Mouse (Mus musculus) ES-E14 (cell line): ENCODE results near the gene Ptprt. TPM values are rescaled to one million over a fixed set of nuclear protein-coding genes. Genes with fewer than 3 reads are reported as not detected.

Source experiments
- DNase-seq: peaks from one replicate; pipeline ENCODE4 v3.0.0-alpha.2; 2013; ENCODE audit warnings: low read depth, low spot score
- H3K27ac ChIP-seq: 2 replicates; pipeline ENCODE4 v1.5.1; 2012; ENCODE audit warnings: low read depth, mild to moderate bottlenecking, low read length, moderate library complexity, mixed read lengths; ENCODE audit not compliant: poor library complexity, insufficient read depth, severe bottlenecking
- H3K36me3 ChIP-seq: 2 replicates; pipeline ENCODE4 v1.6.1; 2012; ENCODE audit warnings: mild to moderate bottlenecking, low read length, moderate library complexity, mixed read lengths; ENCODE audit not compliant: control insufficient read depth, poor library complexity, insufficient read depth, severe bottlenecking
- H3K4me1 ChIP-seq, 2 experiments: fragments of 150-350 bp in 1 of 2; sonication (generic) in 1 of 2; 2 replicates each; pipeline ENCODE4 v1.6.1; 2012; ENCODE audit warnings: low read length in 2 of 2, mild to moderate bottlenecking in 1 of 2, mixed read lengths in 1 of 2; ENCODE audit not compliant: control insufficient read depth in 2 of 2, insufficient read depth in 2 of 2, poor library complexity in 1 of 2
- H3K4me3 ChIP-seq, 2 experiments: fragments of 150-350 bp in 1 of 2; sonication (generic) in 1 of 2; 2 replicates each; pipeline ENCODE4 v1.5.1; 2012; ENCODE audit warnings: low read length in 2 of 2, low read depth in 1 of 2, mild to moderate bottlenecking in 1 of 2, mixed read lengths in 1 of 2; ENCODE audit not compliant: insufficient read depth in 1 of 2, poor library complexity in 1 of 2, severe bottlenecking in 1 of 2
- H3K9ac ChIP-seq: 2 replicates; pipeline ENCODE4 v1.6.1; 2012; ENCODE audit warnings: low read depth, mild to moderate bottlenecking, low read length, mixed read lengths; ENCODE audit not compliant: poor library complexity, insufficient read depth, severe bottlenecking
- H3K9me3 ChIP-seq: fragments of 150-350 bp; sonication (generic); 2 replicates; pipeline ENCODE4 v1.6.1; 2012; ENCODE audit warnings: low read depth, mild to moderate bottlenecking, low read length; ENCODE audit not compliant: control insufficient read depth, insufficient read depth
- CHD2 ChIP-seq: IDR thresholded peaks from 2 replicates; pipeline ENCODE4 v1.6.1; 2014; ENCODE audit warnings: mild to moderate bottlenecking, low read depth, low read length, inconsistent platforms
- HCFC1 ChIP-seq: IDR thresholded peaks from 2 replicates; pipeline ENCODE4 v1.6.1; 2012; ENCODE audit warnings: low read length, inconsistent platforms, borderline replicate concordance; ENCODE audit not compliant: insufficient read depth
- MAFK ChIP-seq: IDR thresholded peaks from 2 replicates; pipeline ENCODE4 v1.6.1; 2014; ENCODE audit warnings: mild to moderate bottlenecking, low read depth, low read length, inconsistent platforms; ENCODE audit not compliant: insufficient read depth
- ZC3H11A ChIP-seq: IDR thresholded peaks from 2 replicates; pipeline ENCODE4 v1.6.1; 2012; ENCODE audit warnings: low read depth, mild to moderate bottlenecking, inconsistent platforms, low read length, borderline replicate concordance
- ZNF384 ChIP-seq: IDR thresholded peaks from 2 replicates; pipeline ENCODE4 v1.6.1; 2012; ENCODE audit warnings: low read depth, low read length, inconsistent platforms
- in situ Hi-C, 2 experiments: fragments of 600-800 bp; cut with MboI; formaldehyde crosslinking; loops; one replicate each; pipeline ENCODE4 v1.15.1; 2025; ENCODE audit warnings: low sequenced_read_pairs in 2 of 2, inconsistent platforms in 1 of 2; ENCODE audit not compliant: unreplicated experiment in 2 of 2
- total RNA-seq: library from RNA; depleted of rRNA; stranded (reverse); fragments of 300-350 nt; gene quantifications from 2 replicates; pipeline ENCODE4 v1.2.3, GENCODE M21; 2012

Ptprt gene
- total RNA-seq, 1 experiment: 0.40 TPM

DNA sequence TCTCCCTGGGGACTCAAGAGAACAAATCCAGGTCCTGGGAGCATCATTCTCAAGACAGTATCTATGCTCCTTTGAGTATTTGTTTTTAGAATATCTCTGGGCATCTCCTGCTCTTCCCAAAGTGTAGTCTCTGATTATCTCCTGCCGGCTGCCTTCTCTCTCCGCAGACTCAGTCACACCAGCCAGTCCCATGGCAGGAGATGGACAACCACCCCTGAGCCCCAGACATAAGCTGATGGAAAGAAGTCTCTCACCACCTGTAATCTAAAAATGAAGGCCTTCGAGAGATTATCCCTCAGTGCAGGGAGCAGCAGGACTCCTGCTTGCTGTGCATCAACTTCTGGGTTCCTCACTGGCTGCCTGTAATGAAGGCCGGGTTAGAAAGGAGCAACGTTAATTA is 151.9 kb downstream of the Ptprt start:
- DNase-seq: no peak

DNA sequence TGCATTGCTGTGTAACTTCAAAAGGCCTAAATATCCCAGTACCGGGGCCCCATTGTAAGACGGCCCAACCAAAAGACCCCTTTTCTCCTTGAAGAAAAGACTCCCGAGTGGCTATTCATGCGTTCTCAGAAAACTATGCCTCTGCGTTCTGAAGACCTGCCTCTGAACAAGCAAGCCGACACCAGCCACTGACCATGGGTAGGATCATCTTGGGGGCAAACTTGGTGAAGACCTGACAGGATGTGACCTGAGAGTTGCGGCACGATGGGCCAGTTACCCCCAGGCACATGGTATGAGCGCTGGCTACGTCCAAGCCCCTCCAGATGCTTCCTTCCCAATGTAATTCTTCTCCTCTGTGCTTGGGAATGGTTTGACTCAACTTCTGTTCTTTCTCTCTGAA is 153.3 kb downstream of the Ptprt start:
- H3K9ac ChIP-seq: no peak overlapping the region
- no peak overlapping the region for H3K27ac ChIP-seq
- DNase-seq: no peak
- no peaks in the 10 kb centered on the region for H3K36me3 ChIP-seq
- in situ Hi-C loops: no loop called here
- H3K9me3 ChIP-seq: no peaks in the 10 kb centered on the region
- no peak for TF ChIP-seq MAFK
- H3K4me1 ChIP-seq: no peaks in the 10 kb centered on the region
- no peak overlapping the region for H3K4me3 ChIP-seq

More for the DNA sequence above, 151.9 kb downstream of the Ptprt start:
- no peak for TF ChIP-seq ZC3H11A
- TF ChIP-seq HCFC1: no peak
- no peak for TF ChIP-seq MAFK
- no peak for TF ChIP-seq CHD2
- no peak for TF ChIP-seq ZNF384
- in situ Hi-C loops: no loop called here
- Histone ChIP-seq H3K27ac (no peak overlapping the region), H3K9ac (no peak overlapping the region), H3K36me3 (no peaks in the 10 kb centered on the region), H3K9me3 (no peaks in the 10 kb centered on the region), H3K4me3 (no peak overlapping the region), H3K4me1 (no peaks in the 10 kb centered on the region)

- no peak for TF ChIP-seq HCFC1
- TF ChIP-seq MAFK: no peak
- TF ChIP-seq ZNF384: no peak
- no peak for TF ChIP-seq CHD2
- no peak for TF ChIP-seq ZC3H11A
- Histone ChIP-seq H3K4me3 (no peak overlapping the region), H3K4me1 (no peaks in the 10 kb centered on the region), H3K27ac (no peak overlapping the region), H3K9ac (no peak overlapping the region), H3K9me3 (no peaks in the 10 kb centered on the region), H3K36me3 (no peaks in the 10 kb centered on the region)
- in situ Hi-C loops: no loop called here
- DNase-seq: no peak
Measured at GRCm38 (mm10) chr2:162504850-162505249, 156.1 kb downstream of the Ptprt start.

- DNase-seq: no peak
- Histone ChIP-seq H3K36me3 (no peaks in the 10 kb centered on the region), H3K9me3 (no peaks in the 10 kb centered on the region), H3K4me1 (no peaks in the 10 kb centered on the region), H3K27ac (no peak overlapping the region), H3K9ac (no peak overlapping the region), H3K4me3 (no peak overlapping the region)
- TF ChIP-seq ZNF384: no peak
- no peak for TF ChIP-seq MAFK
- no peak for TF ChIP-seq HCFC1
- TF ChIP-seq CHD2: no peak
- TF ChIP-seq ZC3H11A: no peak
- in situ Hi-C loops: no loop called here
Measured at GRCm38 (mm10) chr2:162499501-162499915, 161.4 kb downstream of the Ptprt start.

- Histone ChIP-seq H3K4me1 (no peaks in the 10 kb centered on the region), H3K36me3 (no peaks in the 10 kb centered on the region), H3K9ac (no peak overlapping the region), H3K9me3 (no peaks in the 10 kb centered on the region), H3K4me3 (no peak overlapping the region), H3K27ac (no peak overlapping the region)
- TF ChIP-seq MAFK: no peak
- no peak for TF ChIP-seq ZNF384
- no peak for TF ChIP-seq CHD2
- no peak for TF ChIP-seq HCFC1
- TF ChIP-seq ZC3H11A: no peak
- no peak for DNase-seq
- in situ Hi-C loops: no loop called here
Measured at GRCm38 (mm10) chr2:162498191-162498590, 162.8 kb downstream of the Ptprt start.
